Mouse (Mus musculus) embryonic facial prominence, embryonic 11.5 days (tissue): ENCODE measurements around the gene Rab34. TPM values are rescaled to one million over a fixed set of nuclear protein-coding genes. Genes with fewer than 3 reads are reported as not detected.
"Not testable (repeated sequence)": the region's sequence is repeated elsewhere in the genome, so short reads cannot be mapped to it uniquely, and the experiment has no call there.

Experiments
- ATAC-seq: fragments of 200-750 bp; cut with Nextera tagmentation; replicated peaks from 2 replicates; pipeline ENCODE4 v1.8.0; 2017; ENCODE audit warnings: low read depth; ENCODE audit not compliant: insufficient number of reproducible peaks, low FRiP score, low TSS enrichment
- DNase-seq: peaks from one replicate; pipeline ENCODE4 v3.0.0-alpha.2; 2015; ENCODE audit warnings: low spot score
- H3K27ac ChIP-seq: fragments of 300-500 bp; sonication (generic); replicated peaks from 2 replicates; pipeline ENCODE4 v1.5.1; 2014; ENCODE audit warnings: mild to moderate bottlenecking, low read depth, low read length, control low read depth
- H3K27me3 ChIP-seq: fragments of 300-500 bp; sonication (generic); 2 replicates; pipeline ENCODE4 v1.6.1; 2014; ENCODE audit warnings: mild to moderate bottlenecking, low read length, moderate library complexity, mixed read lengths; ENCODE audit not compliant: control insufficient read depth, insufficient read depth
- H3K36me3 ChIP-seq: fragments of 300-500 bp; sonication (generic); replicated peaks from 2 replicates; pipeline ENCODE4 v1.6.1; 2014; ENCODE audit warnings: low read depth, mild to moderate bottlenecking, low read length, moderate library complexity, mixed read lengths; ENCODE audit not compliant: control insufficient read depth, insufficient read depth
- H3K4me1 ChIP-seq: fragments of 300-500 bp; sonication (generic); 2 replicates; pipeline ENCODE4 v1.6.1; 2014; ENCODE audit warnings: low read length, mixed read lengths; ENCODE audit not compliant: control insufficient read depth, insufficient read depth
- H3K4me2 ChIP-seq: fragments of 300-500 bp; sonication (generic); 2 replicates; pipeline ENCODE4 v1.6.1; 2014; ENCODE audit warnings: low read depth, mild to moderate bottlenecking, control low read depth, low read length, moderate library complexity
- H3K4me3 ChIP-seq: fragments of 300-500 bp; sonication (generic); 2 replicates; pipeline ENCODE4 v1.5.1; 2014; ENCODE audit warnings: low read depth, low read length, control low read depth
- H3K9ac ChIP-seq: fragments of 300-500 bp; sonication (generic); replicated peaks from 2 replicates; pipeline ENCODE4 v1.6.1; 2014; ENCODE audit warnings: mild to moderate bottlenecking, control low read depth, low read length
- H3K9me3 ChIP-seq: fragments of 300-500 bp; sonication (generic); replicated peaks from 2 replicates; pipeline ENCODE4 v1.6.1; 2016; ENCODE audit warnings: mild to moderate bottlenecking, low read length, inconsistent platforms, mixed read lengths; ENCODE audit not compliant: control insufficient read depth
- WGBS: fragments of 180-500 bp; shearing (Covaris S2); extraction: QIAGEN DNeasy Blood & Tissue Kit; methylation state at CpG from one replicate; pipeline ENCODE4 v1.1.7; 2014; 5-methylcytosine and 5-hydroxymethylcytosine counted together
- polyA plus RNA-seq: library from polyadenylated mRNA; unstranded; fragments of >200 nt; fragmentation: Nextera tagmentation; extraction: Ambion mirVana; gene quantifications from 2 replicates; pipeline ENCODE4 v1.2.1, GENCODE M21; 2014

The Rab34 gene
- polyA plus RNA-seq, 1 experiment from 2014 or later: 139 TPM

DNA sequence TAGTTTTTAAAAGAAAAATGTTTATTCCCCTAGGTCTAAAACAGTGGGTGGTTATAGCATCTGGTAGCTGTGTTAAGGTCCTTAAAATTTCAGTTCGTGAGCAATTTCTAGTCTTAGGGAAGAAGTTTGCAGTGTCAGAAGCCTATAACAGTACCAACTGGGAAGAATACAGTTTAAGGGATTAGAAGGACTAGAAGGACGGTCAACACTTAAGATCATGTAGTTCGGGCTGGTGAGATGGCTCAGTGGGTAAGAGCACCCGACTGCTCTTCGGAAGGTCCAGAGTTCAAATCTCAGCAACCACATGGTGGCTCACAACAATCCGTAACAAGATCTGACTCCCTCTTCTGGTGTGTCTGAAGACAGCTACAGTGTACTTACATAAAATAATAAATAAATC lies 3.5 kb upstream of the Rab34 start:
- ATAC-seq, H3K4me2 ChIP-seq, H3K27me3 ChIP-seq, H3K9me3 ChIP-seq, H3K9ac ChIP-seq, H3K4me3 ChIP-seq, H3K4me1 ChIP-seq, H3K27ac ChIP-seq, DNase-seq: not testable (repeated sequence)
- WGBS: 96% methylated on average over 6 of the region's 6 CpGs
- H3K36me3 ChIP-seq: peaks cover 12% of the 10 kb centered on the region

DNA sequence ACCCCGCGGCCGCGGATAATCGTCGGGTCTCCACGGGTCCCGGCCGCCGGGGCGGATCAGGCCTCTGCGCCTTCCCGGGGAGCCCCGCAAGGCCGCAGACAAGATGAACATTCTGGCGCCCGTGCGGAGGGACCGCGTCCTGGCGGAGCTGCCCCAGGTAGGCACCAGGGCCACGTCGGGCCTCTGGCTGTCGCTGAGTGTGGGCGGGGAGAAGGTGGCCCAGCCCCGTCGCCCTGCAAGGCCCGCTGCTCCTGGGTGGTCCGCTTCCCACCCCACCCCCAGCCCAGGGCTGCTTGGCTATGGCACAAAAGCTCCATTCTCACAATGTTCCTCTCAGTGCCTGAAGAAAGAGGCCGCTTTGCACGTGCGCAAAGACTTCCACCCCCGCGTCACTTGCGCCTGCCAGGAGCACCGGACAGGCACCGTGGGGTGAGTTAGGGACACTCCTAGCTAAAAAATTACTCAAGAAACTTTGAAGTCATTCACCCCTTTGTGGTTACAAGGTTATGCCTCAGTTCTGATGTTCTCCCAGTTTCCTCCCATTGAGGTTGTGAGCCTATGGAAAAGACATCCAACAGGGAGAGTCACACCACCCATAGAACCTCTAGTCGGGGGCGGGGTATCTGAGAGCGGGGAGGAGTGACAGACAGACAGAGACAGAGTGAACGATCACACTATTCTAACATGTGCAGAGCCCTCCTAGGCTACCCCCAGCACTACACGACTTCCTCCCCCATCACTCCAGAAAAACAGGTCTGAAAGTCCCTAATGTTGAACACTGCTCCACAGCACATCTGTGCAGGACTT lies 1.2 kb downstream of the Rab34 start:
- no peaks in the 10 kb centered on the region for H3K9me3 ChIP-seq
- no peaks in the 10 kb centered on the region for H3K27me3 ChIP-seq
- WGBS: under 1% methylated on average over 42 of the region's 42 CpGs
- peak overlapping the region; percentile 93 for H3K9ac ChIP-seq
- H3K4me1 ChIP-seq: no peaks in the 10 kb centered on the region; the same call in 1 of the 2 replicates
- H3K36me3 ChIP-seq: peaks cover 3% of the 10 kb centered on the region; the same call in 1 of the 2 replicates
- DNase-seq (peak; percentile 96), ATAC-seq (peak; percentile 61)
- H3K27ac ChIP-seq: peak overlapping the region; percentile 99
- H3K4me3 ChIP-seq: peak overlapping the region; percentile 79
- peak overlapping the region; percentile 76 for H3K4me2 ChIP-seq

DNA sequence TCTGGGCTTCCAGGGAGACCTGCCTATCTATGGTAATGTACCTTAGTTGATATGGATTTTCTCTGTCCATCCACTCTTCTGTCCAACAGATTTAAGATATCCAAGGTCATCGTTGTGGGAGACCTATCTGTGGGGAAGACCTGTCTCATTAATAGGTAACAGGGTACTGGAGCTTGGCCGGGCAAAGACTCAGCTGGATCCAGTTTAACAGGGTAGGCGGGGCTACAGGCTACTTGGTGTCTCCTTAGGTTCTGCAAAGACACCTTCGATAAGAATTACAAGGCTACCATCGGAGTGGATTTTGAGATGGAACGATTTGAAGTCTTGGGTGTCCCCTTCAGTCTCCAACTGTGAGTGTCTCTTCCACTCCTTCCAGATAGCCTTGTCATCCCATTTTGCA lies 1.8 kb downstream of the Rab34 start:
- peak overlapping the region; percentile 79 for H3K4me3 ChIP-seq
- WGBS: 57% methylated on average over 6 of the region's 6 CpGs
- no peak for ATAC-seq

DNA sequence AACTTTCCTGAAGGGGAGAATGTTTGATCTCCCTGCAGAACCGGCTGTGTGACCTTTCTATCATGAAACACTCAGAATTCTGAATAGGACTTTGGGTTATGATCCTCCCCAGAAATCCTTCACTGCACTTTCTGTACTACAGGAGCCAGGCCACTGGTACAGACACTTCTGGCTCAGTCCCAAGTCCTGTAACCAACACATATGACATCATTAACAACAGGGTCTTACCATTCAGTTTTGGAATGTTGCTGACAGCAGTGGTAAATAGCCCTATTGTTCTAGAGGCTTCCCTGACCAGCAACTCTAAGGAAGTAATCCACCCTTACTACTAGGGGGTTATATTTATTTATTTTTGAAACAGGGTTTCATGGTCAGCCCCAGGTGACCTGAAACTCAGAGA lies 4.9 kb downstream of the Rab34 start, which contains the start of gene Proca1:
Proca1 (plus strand) TSS at position 280 of the 400 bp plus-strand sequence.
- H3K36me3 ChIP-seq: peaks cover 3% of the 10 kb centered on the region; the same call in 1 of the 2 replicates
- ATAC-seq: no peak
- H3K27me3 ChIP-seq: no peaks in the 10 kb centered on the region
- WGBS: 96% methylated on average over 1 of the region's 1 CpGs
- H3K27ac ChIP-seq: no peak within 1 kb of the TSS
- H3K9ac ChIP-seq: no peak within 1 kb of the TSS
- H3K4me2 ChIP-seq: no peak within 1 kb of the TSS
- no peak within 1 kb of the TSS for H3K4me3 ChIP-seq
- no peaks in the 10 kb centered on the region for H3K9me3 ChIP-seq
- H3K4me1 ChIP-seq: no peaks in the 10 kb centered on the region; the same call in 1 of the 2 replicates
- no peak for DNase-seq

More for the DNA sequence above, 1.8 kb downstream of the Rab34 start:
- Histone ChIP-seq H3K4me1 (no peaks in the 10 kb centered on the region; the same call in 1 of the 2 replicates), H3K9ac (peak overlapping the region; percentile 93), H3K36me3 (peaks cover 3% of the 10 kb centered on the region; the same call in 1 of the 2 replicates), H3K27me3 (no peaks in the 10 kb centered on the region), H3K4me2 (peak overlapping the region; percentile 76), H3K27ac (peak overlapping the region; percentile 99), H3K9me3 (no peaks in the 10 kb centered on the region)
- peak; percentile 22 for DNase-seq

DNA sequence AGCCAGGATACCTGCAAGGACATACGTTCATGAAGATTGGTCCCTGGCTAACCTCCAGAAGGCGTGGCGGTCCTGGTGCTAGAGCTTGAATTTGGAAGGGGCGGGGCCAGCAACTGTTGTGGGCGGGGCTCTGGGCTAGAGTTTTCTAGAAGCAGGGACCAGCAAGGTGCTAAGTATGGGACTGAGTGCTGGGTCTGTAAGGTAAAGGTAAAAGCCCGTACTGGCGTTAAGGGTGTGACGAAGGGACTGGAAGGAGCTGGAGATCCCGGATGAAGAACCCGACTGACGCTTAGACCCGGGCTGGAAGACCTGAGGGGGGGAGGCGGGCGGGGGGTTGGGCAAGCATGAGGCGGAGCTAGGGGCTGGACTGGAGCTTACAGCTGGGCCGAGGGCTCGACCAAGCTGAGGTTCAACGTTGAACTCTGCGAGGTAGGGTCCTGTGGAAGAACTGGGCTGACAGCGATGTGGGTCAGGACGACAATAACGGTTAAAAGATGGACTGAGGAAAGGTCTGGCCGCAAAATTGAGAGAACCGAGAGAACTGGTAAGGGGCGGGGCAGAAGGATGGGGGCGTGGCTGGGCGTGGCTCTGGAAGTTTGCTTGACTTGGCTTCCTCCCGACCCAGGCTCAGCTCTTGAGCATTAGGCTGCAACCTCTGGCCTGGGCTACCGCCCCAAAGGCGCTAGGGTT lies 6.3 kb downstream of the Rab34 start:
- no peaks in the 10 kb centered on the region; the same call in 1 of the 2 replicates for H3K4me1 ChIP-seq
- WGBS: 2% methylated on average over 30 of the region's 30 CpGs
- H3K9ac ChIP-seq: peak overlapping the region; percentile 35; the same call in 1 of the 2 replicates
- DNase-seq (peak; percentile 78), ATAC-seq (peak; percentile 39)
- H3K36me3 ChIP-seq: peaks cover 3% of the 10 kb centered on the region; the same call in 1 of the 2 replicates
- H3K27me3 ChIP-seq: no peaks in the 10 kb centered on the region
- H3K27ac ChIP-seq: no peak overlapping the region
- H3K4me2 ChIP-seq: peak overlapping the region; percentile 54
- H3K4me3 ChIP-seq: peak overlapping the region; percentile 36
- no peaks in the 10 kb centered on the region for H3K9me3 ChIP-seq

DNA sequence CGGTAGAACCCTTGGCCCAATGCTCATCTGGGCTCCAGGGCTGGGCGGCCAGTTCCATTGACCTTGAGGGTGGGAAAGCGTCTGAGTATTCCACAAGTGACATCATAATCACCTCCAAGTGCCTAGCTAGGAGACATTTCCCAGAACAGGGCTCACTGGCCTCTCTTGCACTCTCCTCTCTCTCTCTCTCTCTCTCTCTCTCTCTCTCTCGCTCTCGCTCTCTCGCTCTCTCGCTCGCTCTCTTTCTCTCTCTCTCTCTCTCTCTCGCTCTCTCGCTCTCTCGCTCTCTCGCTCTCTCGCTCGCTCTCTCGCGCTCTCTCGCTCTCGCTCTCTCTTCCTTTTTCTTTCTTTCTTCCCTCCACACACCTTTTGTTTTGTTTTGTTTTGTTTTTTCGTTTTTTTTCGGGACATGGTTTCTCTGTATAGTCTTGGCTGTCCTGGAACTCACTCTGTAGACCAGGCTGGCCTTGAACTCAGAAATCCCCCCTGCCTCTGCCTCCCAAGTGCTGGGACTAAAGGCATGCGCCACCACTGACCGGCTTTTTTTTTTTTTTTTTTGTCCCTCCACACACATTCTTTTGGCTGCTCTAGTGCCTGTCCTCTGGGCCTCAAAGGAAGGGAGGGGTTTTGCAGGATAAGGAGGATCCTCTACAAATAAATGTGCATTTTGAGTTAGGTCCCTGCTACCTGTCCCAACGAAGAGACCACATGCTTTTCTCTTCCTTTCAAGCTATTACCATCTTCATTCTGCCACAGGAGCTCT lies 7.1 kb downstream of the Rab34 start:
- no peaks in the 10 kb centered on the region for H3K27me3 ChIP-seq
- H3K4me3 ChIP-seq: peak overlapping the region; percentile 36
- H3K27ac ChIP-seq: no peak overlapping the region
- H3K4me2 ChIP-seq: peak overlapping the region; percentile 54
- ATAC-seq: no peak
- peak overlapping the region; percentile 35; the same call in 1 of the 2 replicates for H3K9ac ChIP-seq
- no peak for DNase-seq
- no peaks in the 10 kb centered on the region for H3K9me3 ChIP-seq
- WGBS: 61% methylated on average over 23 of the region's 23 CpGs
- H3K4me1 ChIP-seq: no peaks in the 10 kb centered on the region
- H3K36me3 ChIP-seq: peaks cover 3% of the 10 kb centered on the region; the same call in 1 of the 2 replicates

DNA sequence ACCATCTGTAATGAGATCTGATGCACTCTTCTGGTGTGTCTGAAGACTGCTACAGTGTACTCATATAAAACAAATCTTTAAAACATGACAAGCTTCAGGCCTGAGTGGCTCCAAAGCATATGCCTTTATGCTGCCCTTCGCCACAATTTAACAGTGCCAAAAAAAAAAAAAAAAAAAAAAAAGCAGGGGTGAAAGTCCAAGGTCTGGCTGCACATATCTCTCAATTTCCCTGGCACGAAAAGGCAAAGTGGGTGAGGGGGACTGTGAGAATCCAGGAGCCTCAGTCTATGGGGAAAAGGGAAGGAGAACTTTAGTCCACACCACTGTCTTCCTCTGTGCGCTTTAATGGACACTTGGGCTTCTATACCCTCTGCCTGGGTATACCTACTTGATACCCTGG lies 14.1 kb downstream of the Rab34 start:
- ATAC-seq (no peak), DNase-seq (no peak)
- Histone ChIP-seq H3K27me3 (no peaks in the 10 kb centered on the region), H3K9ac (no peak overlapping the region), H3K36me3 (peaks cover 3% of the 10 kb centered on the region; the same call in 1 of the 2 replicates), H3K4me3 (no peak overlapping the region), H3K9me3 (no peaks in the 10 kb centered on the region), H3K27ac (no peak overlapping the region), H3K4me1 (no peaks in the 10 kb centered on the region), H3K4me2 (no peak overlapping the region)
- WGBS: 90% methylated on average over 3 of the region's 3 CpGs
